Mouse (Mus musculus): ENCODE data around the gene Hist3h2a. TPM values are rescaled to one million over a fixed set of nuclear protein-coding genes. Genes with fewer than 3 reads are reported as not detected.

Hist3h2a gene
- total RNA-seq, 2 experiments from 2014 or later, result 37.1 to 42.7 TPM

GRCm38 (mm10) chr11:58990141-58990540, 35.7 kb downstream of the Hist3h2a start:
- no peak for DNase-seq (ENCODE audit: low spot score in 2 of 2)

GRCm38 (mm10) chr11:58990794-58991193, 36.3 kb downstream of the Hist3h2a start:
- DNase-seq (ENCODE audit: low spot score in 2 of 2), result no peak

GRCm38 (mm10) chr11:58991911-58992310, 37.4 kb downstream of the Hist3h2a start:
- no peak for DNase-seq (ENCODE audit: low spot score in 2 of 2)

- no peak for DNase-seq (ENCODE audit: low spot score in 2 of 2)
Observed at GRCm38 (mm10) chr11:58993091-58993670, 38.7 kb downstream of the Hist3h2a start.

- no peak for DNase-seq (ENCODE audit: low spot score in 2 of 2)
Observed at GRCm38 (mm10) chr11:58994337-58994826, 39.9 kb downstream of the Hist3h2a start.

- no peak for DNase-seq (ENCODE audit: low spot score in 2 of 2)
Observed at GRCm38 (mm10) chr11:58995061-58995806, 40.7 kb downstream of the Hist3h2a start.

- no peak for DNase-seq (ENCODE audit: low spot score in 2 of 2)
Observed at GRCm38 (mm10) chr11:58995807-58996370, 41.4 kb downstream of the Hist3h2a start.

- no peak for DNase-seq (ENCODE audit: low spot score in 2 of 2)
Observed at GRCm38 (mm10) chr11:58997541-58997940, 43.1 kb downstream of the Hist3h2a start.

GRCm38 (mm10) chr11:58999158-58999557, 44.7 kb downstream of the Hist3h2a start:
- DNase-seq (ENCODE audit: low spot score in 2 of 2), result no peak

- DNase-seq (ENCODE audit: low spot score in 2 of 2), result no peak
Observed at GRCm38 (mm10) chr11:58999830-59000229, 45.3 kb downstream of the Hist3h2a start.

GRCm38 (mm10) chr11:59000635-59001034, 46.1 kb downstream of the Hist3h2a start:
- DNase-seq (ENCODE audit: low spot score in 2 of 2), result no peak

- no peak for DNase-seq (ENCODE audit: low spot score in 2 of 2)
Observed at GRCm38 (mm10) chr11:59002327-59003079, 48.0 kb downstream of the Hist3h2a start.

Small RNA genes within 50 kb of the gene (microRNA-seq; reads per million reads assigned to microRNA genes)
- not detected for gene Gm44313

Other genes starting within 250 kb of the Hist3h2a start
- gene Olfr318, start 230.7 kb upstream of the Hist3h2a start, total RNA-seq (2021), result not detected
- gene Olfr317, start 215.5 kb upstream of the Hist3h2a start, total RNA-seq (2021), result not detected
- gene Olfr316, start 202.0 kb upstream of the Hist3h2a start, total RNA-seq (2021), result not detected
- gene Olfr315, start 181.5 kb upstream of the Hist3h2a start, total RNA-seq (2021), result not detected
- gene Olfr314, start 171.7 kb upstream of the Hist3h2a start, total RNA-seq (2021), result not detected
- gene Fam183b, start 152.7 kb upstream of the Hist3h2a start, total RNA-seq (2021), result under 1 TPM in 1 of 2 experiments, not detected in 1; 0.52 TPM
- gene Olfr313, start 139.7 kb upstream of the Hist3h2a start, total RNA-seq (2021), result not detected
- gene Olfr312, start 125.4 kb upstream of the Hist3h2a start, total RNA-seq (2021), result not detected
- not detected for gene Olfr311, start 115.4 kb upstream of the Hist3h2a start, total RNA-seq (2021)
- 1 to 10 TPM; 3.7 to 4.5 TPM for gene Gm12258, start 107.5 kb upstream of the Hist3h2a start, total RNA-seq (2021)
- 1 to 10 TPM; 3.2 to 3.6 TPM for gene 2810021J22Rik, start 87.5 kb upstream of the Hist3h2a start, total RNA-seq (2021)
- gene Zfp39, start 50.5 kb upstream of the Hist3h2a start, total RNA-seq (2021), result 1 to 10 TPM; 6.9 to 8.1 TPM
- under 1 TPM in 1 of 2 experiments, not detected in 1; 0.18 TPM for gene Btnl10, start 36.8 kb upstream of the Hist3h2a start, total RNA-seq (2021)
- 100 to 1,000 TPM; 161 to 162 TPM for gene Rnf187, start 15.8 kb upstream of the Hist3h2a start, total RNA-seq (2021)
- 10 to 100 TPM in 1 of 2 experiments, 1 to 10 TPM in 1; 9.8 to 17.0 TPM for gene Hist3h2ba, start 5.8 kb upstream of the Hist3h2a start, total RNA-seq (2021)
- gene Trim17, start within 50 bp of the Hist3h2a start, total RNA-seq (2021), result under 1 TPM; 0.23 to 0.29 TPM
- gene Trim11, start 23.4 kb downstream of the Hist3h2a start, total RNA-seq (2021), result 10 to 100 TPM; 16.7 to 19.6 TPM
- gene Obscn, start 181.7 kb downstream of the Hist3h2a start, total RNA-seq (2021), result 100 to 1,000 TPM; 462 to 554 TPM
- gene Iba57, start 209.1 kb downstream of the Hist3h2a start, total RNA-seq (2021), result 10 to 100 TPM in 1 of 2 experiments, 1 to 10 TPM in 1; 9.9 to 10.0 TPM
- gene Gjc2, start 228.5 kb downstream of the Hist3h2a start, total RNA-seq (2021), result 1 to 10 TPM; 1.7 to 2.1 TPM
- 10 to 100 TPM; 27.4 to 29.9 TPM for gene Guk1, start 237.5 kb downstream of the Hist3h2a start, total RNA-seq (2021)
- 10 to 100 TPM; 29.8 to 35.1 TPM for gene Mrpl55, start 247.8 kb downstream of the Hist3h2a start, total RNA-seq (2021)

Data from gastrocnemius, postnatal 4 days (tissue).